Comparison of ENCODE assay signal across 8 mouse cellular contexts in genomic region chr8:79650158-79650814, GRCm38 (mm10). TPM values are rescaled to one million over a fixed set of nuclear protein-coding genes. Genes with fewer than 3 reads are reported as not detected.
DNase-seq lines count a peak whose midpoint lies in the region; ATAC-seq and TF ChIP-seq lines count a peak whose summit lies in the region.

No protein-coding gene starts in this region.

- no peak overlapping the region for H3K4me2 ChIP-seq in stomach, postnatal 0 days (replicated peaks; ENCODE audit: low read depth)

- no peak for TF ChIP-seq CTCF in cerebellum, adult 2 months (IDR thresholded peaks at IDR 0.05; ENCODE audit: borderline replicate concordance, insufficient read depth, low read depth, low read length)
- peak; percentile 69 for TF ChIP-seq CTCF in stomach, postnatal 0 days (IDR thresholded peaks at IDR 0.05; ENCODE audit: low read depth)

- no peaks in the 10 kb centered on the region for H3K27me3 ChIP-seq in cerebellum, adult 2 months (ENCODE audit: control insufficient read depth, insufficient read depth, low read length)
- no peaks in the 10 kb centered on the region for H3K27me3 ChIP-seq in stomach, postnatal 0 days (ENCODE audit: control insufficient read depth, insufficient read depth, low read length)

- whole genome bisulfite sequencing in cerebellum, adult 2 months: 49% methylated on average over 1 of the region's 1 CpGs
- WGBS in stomach, postnatal 0 days: 78% methylated on average over 1 of the region's 1 CpGs

- H3K9me3 ChIP-seq in stomach, postnatal 0 days (ENCODE audit: control insufficient read depth, low read length): no peaks in the 10 kb centered on the region

- no peak overlapping the region for H3K9ac ChIP-seq in stomach, postnatal 0 days (ENCODE audit: low read length)

- H3K4me3 ChIP-seq in cerebellum, adult 2 months (replicated peaks; ENCODE audit: insufficient read depth, low read depth, low read length): no peak overlapping the region
- no peak overlapping the region for H3K4me3 ChIP-seq in stomach, postnatal 0 days (ENCODE audit: low read depth, low read length)

- TF ChIP-seq EP300 in stomach, postnatal 0 days (optimal IDR thresholded peaks at IDR 0.05): no peak

- H3K4me1 ChIP-seq in cerebellum, adult 2 months (ENCODE audit: control insufficient read depth, insufficient read depth, low read length): no peaks in the 10 kb centered on the region
- H3K4me1 ChIP-seq in stomach, postnatal 0 days (replicated peaks; ENCODE audit: control insufficient read depth, insufficient read depth): no peaks in the 10 kb centered on the region

- peak; percentile 49 to 69; a peak in 1 of 4 replicates for ATAC-seq in hematopoietic stem cell, adult 5-6 weeks (replicated peaks in 1 of 2; ENCODE audit: insufficient read depth in 1 of 2, low FRiP score in 2 of 2, low TSS enrichment in 1 of 2, low read depth in 1 of 2, poor library complexity in 2 of 2, severe bottlenecking in 2 of 2)
- 0 out of 2 replicates have a peak, but pooled peaks have one; percentile 26 for ATAC-seq in stomach, postnatal 0 days (ENCODE audit: low FRiP score, low TSS enrichment)

- H3K36me3 ChIP-seq in stomach, postnatal 0 days (ENCODE audit: control insufficient read depth, insufficient read depth, low read length): no peaks in the 10 kb centered on the region

- no peak overlapping the region for H3K27ac ChIP-seq in cerebellum, adult 2 months (ENCODE audit: insufficient read depth, low read length)
- H3K27ac ChIP-seq in stomach, postnatal 0 days (replicated peaks): no peak overlapping the region

- peak; percentile 31 to 64 for DNase-seq in cerebellum, postnatal 10 days
- no peak for DNase-seq in cerebellum, adult 2 months
- peak; percentile 10 for DNase-seq in right cerebral cortex, postnatal 14 days
- DNase-seq in right cerebral cortex, postnatal 10 days (ENCODE audit: low spot score in 2 of 2): no peak
- no peak for DNase-seq in stomach, postnatal 0 days (ENCODE audit: low spot score)
- no peak for DNase-seq in layer of hippocampus, adult 18-20 months (ENCODE audit: low spot score in 2 of 2)
- DNase-seq in adrenal gland, adult 2 months: no peak

- no peak for TF ChIP-seq POLR2A in cerebellum, adult 2 months (IDR thresholded peaks at IDR 0.05; ENCODE audit: borderline replicate concordance, insufficient read depth, low read length)

RNA-seq across cellular contexts. Expression of gene Otud4, which starts 10.9 kb away (rescaled TPM):
- polyA plus RNA-seq in cerebellum, adult 2 months (2012; rRNA removed): 23.6 and 25.0 TPM in 2 replicates
- total RNA-seq in hematopoietic stem cell, adult 5-6 weeks (2017): 78.3 and 83.3 TPM in 2 replicates
- polyA plus RNA-seq in stomach, postnatal 0 days (2015; fragmentation: Nextera tagmentation; extraction: Ambion mirVana): 5.4 and 5.6 TPM in 2 replicates
- total RNA-seq in layer of hippocampus, adult 18-20 months (2021): 10 to 100 TPM; 38.6 to 43.4 TPM
- 10 to 100 TPM; 32.9 to 56.6 TPM for total RNA-seq in adrenal gland, adult 2 months (2021)
- polyA plus RNA-seq in adrenal gland, adult 2 months (2012; rRNA removed): 12.1 and 16.4 TPM in 2 replicates

Comparison
In these comparisons a context has a peak if more than half of its experiments do, and no peak if none do; other contexts are left out.
1. DNase-seq: peak in cerebellum, postnatal 10 days (2 of 2) and right cerebral cortex, postnatal 14 days (single experiment); none in cerebellum, adult 2 months (0 of 2), right cerebral cortex, postnatal 10 days (0 of 2), stomach, postnatal 0 days (single experiment), layer of hippocampus, adult 18-20 months (0 of 2) and adrenal gland, adult 2 months (single experiment).